Mouse (Mus musculus) thymus, adult 2 months (tissue): ENCODE results near the gene 1110032A03Rik. TPM values are rescaled to one million over a fixed set of nuclear protein-coding genes. Genes with fewer than 3 reads are reported as not detected.

Experiments
- DNase-seq: peaks from one replicate; pipeline ENCODE4 v3.0.0; 2021
- H3K27ac ChIP-seq: fragments of 200-500 bp; 2 replicates; pipeline ENCODE4 v1.5.1; 2012; ENCODE audit warnings: low read length, control low read depth; ENCODE audit not compliant: control insufficient read depth, insufficient read depth
- H3K27me3 ChIP-seq: fragments of 200-500 bp; 2 replicates; pipeline ENCODE4 v1.6.1; 2012; ENCODE audit warnings: mild to moderate bottlenecking, low read length, moderate library complexity, mixed read lengths; ENCODE audit not compliant: control insufficient read depth, insufficient read depth
- H3K36me3 ChIP-seq: fragments of 200-500 bp; 2 replicates; pipeline ENCODE4 v1.6.1; 2012; ENCODE audit warnings: mild to moderate bottlenecking, low read length, moderate library complexity; ENCODE audit not compliant: control insufficient read depth, insufficient read depth
- H3K4me1 ChIP-seq: fragments of 200-500 bp; replicated peaks from 2 replicates; pipeline ENCODE4 v1.6.1; 2012; ENCODE audit warnings: low read length; ENCODE audit not compliant: control insufficient read depth, insufficient read depth
- H3K4me3 ChIP-seq: fragments of 200-500 bp; 2 replicates; pipeline ENCODE4 v1.5.1; 2012; ENCODE audit warnings: mild to moderate bottlenecking, low read length, control low read depth, moderate library complexity; ENCODE audit not compliant: control insufficient read depth, insufficient read depth
- CTCF ChIP-seq: fragments of 200-500 bp; IDR thresholded peaks from 2 replicates; pipeline ENCODE4 v1.5.1; 2012; ENCODE audit warnings: mild to moderate bottlenecking, control low read depth, low read length, moderate library complexity, borderline replicate concordance; ENCODE audit not compliant: control insufficient read depth, poor library complexity, insufficient read depth; ENCODE audit errors: extremely low read depth
- POLR2A ChIP-seq: fragments of 200-500 bp; IDR thresholded peaks from 2 replicates; pipeline ENCODE4 v1.6.1; 2012; ENCODE audit warnings: mild to moderate bottlenecking, low read length, control low read depth, moderate library complexity; ENCODE audit not compliant: control insufficient read depth, poor library complexity, insufficient read depth; ENCODE audit errors: extremely low read depth
- WGBS: fragments of 180-500 bp; shearing (Covaris S2); methylation state at CpG from one replicate; pipeline ENCODE4 v1.1.7; 2018; 5-methylcytosine and 5-hydroxymethylcytosine counted together
- polyA plus RNA-seq: library from polyadenylated mRNA; depleted of rRNA; stranded (reverse); fragments of >200 nt; gene quantifications from 2 replicates; pipeline ENCODE4 v1.2.3, GENCODE M21; 2012

1110032A03Rik gene
- polyA plus RNA-seq, 1 experiment = 22.4 TPM

DNA sequence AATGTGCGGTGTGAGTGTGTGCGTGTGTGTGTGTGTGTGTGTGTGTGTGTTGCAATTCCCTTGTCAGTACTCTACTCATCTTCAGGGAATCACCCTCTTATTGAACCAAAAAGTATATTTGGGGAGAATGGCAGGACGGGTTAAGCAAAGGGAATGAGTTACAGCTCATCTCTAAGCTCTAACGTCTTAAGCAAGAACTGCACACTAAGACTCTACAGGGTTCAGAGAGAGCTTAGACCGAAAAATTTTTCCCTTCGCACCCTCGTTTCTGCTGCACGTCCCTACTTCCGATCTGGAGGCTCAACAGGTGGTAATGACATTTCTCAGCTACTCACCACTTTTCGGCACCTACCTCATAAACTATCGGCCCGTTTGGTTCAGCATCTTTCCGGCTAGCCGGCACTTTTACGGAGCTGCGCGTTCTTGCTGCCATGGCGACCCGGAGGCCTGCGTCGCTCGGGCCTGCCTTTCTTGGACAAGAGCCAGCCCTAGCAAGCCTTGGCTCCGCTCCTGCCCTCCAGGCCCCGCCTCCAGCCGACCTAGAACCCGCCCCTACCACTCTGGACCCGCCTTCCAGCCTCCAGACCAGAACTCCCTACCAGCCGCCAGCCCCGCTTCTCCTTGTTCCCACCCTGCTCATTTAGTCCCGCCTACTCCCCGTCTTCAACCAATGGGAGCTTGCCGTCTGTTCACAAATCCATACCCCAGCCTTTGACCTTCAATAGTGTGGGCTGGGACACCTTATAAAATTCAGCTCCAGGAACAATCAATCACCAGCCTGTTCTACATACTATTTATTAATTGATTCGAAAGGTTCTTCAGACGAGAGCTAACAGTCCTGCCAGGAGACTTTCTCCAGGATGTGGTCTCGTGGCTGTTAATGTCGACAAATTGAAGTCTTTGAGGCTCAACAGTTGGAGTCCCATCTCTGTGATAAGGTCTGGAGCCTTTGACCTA is 36.1 kb downstream of the 1110032A03Rik start, which contains the start of gene Dixdc1:
Gene Dixdc1, minus strand, starts transcription at position 604 of the 957 bp plus-strand sequence.
- peak; percentile 81 for DNase-seq
- no peaks in the 10 kb centered on the region for H3K27me3 ChIP-seq
- H3K4me3 ChIP-seq = peak within 1 kb of the TSS; percentile 25
- peaks cover 9% of the 10 kb centered on the region for H3K4me1 ChIP-seq
- 9% methylated on average over 36 of the region's 36 CpGs for WGBS
- TF ChIP-seq CTCF (no peak), POLR2A (no peak)
- H3K27ac ChIP-seq = no peak within 1 kb of the TSS; the same call in 1 of the 2 replicates
- H3K36me3 ChIP-seq = no peaks in the 10 kb centered on the region

DNA sequence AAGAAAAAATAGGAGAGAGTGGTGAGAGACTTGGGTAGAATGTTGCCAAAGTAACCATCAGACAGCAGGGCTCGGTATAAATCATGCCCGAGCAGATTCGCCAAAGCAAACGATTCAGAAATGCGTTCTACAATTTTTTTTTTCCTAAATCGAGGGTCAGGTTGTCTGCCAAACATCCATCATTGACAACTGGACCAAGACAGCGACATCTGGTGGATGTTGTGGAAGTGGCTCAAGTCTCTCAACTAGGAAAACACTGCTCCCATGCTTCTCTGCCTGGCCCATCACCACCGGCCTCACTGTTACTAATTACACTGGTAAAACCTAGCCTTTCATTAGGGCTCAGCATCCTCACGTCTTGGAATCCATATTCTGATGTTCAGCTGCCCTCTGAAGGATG is 40.3 kb downstream of the 1110032A03Rik start:
- DNase-seq = no peak
- 9% methylated on average over 9 of the region's 9 CpGs for WGBS
- TF ChIP-seq CTCF (no peak), POLR2A (no peak)
- no peaks in the 10 kb centered on the region for H3K27me3 ChIP-seq
- no peak overlapping the region for H3K4me3 ChIP-seq
- peaks cover 9% of the 10 kb centered on the region for H3K4me1 ChIP-seq
- no peak overlapping the region for H3K27ac ChIP-seq
- H3K36me3 ChIP-seq = no peaks in the 10 kb centered on the region

DNA sequence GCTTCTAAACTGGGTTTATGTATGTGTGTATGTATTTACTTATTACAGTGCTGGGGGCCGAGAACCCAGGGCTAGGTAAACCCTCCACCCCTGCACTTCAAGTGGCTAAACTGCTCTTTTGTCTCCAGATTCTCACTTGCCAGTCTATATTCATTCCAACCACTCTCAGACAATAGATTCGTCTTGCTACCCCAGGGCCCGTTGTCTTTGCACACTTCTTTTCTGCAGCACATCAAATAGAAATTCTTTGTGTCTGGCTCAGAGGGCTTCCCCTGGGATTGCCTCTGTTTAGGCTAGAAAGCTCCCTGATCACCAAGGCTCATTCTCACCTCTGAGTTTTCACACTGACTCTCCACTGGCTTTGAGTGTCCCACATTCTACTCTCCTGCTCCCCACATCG is 42.8 kb downstream of the 1110032A03Rik start:
- peaks cover 6% of the 10 kb centered on the region; the same call in 1 of the 2 replicates for H3K27me3 ChIP-seq
- no peak overlapping the region for H3K27ac ChIP-seq
- no peak for DNase-seq
- no peak overlapping the region for H3K4me3 ChIP-seq
- no peaks in the 10 kb centered on the region; the same call in 1 of the 2 replicates for H3K4me1 ChIP-seq
- no peak for TF ChIP-seq CTCF
- TF ChIP-seq POLR2A = no peak
- WGBS = 71% methylated on average over 4 of the region's 4 CpGs
- no peaks in the 10 kb centered on the region for H3K36me3 ChIP-seq

DNA sequence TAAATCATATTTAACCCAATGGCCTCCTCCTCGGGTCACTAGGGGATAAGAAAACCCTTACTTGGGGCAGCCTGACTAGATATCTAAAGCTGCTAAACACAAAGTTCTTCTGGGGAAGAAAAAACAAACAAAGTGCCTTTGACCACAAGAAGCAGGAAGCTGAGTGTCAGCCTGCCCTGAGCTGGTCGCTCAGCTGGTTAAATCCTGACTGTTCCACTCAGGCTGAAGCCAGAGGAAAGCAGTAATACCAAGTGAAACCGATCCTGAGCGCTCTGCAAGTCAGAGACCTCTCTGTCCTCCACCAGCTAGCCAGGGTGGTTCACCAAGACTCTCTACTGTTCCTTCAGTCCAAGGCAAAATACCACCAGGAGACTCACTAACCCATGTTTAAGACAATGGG is 45.7 kb downstream of the 1110032A03Rik start:
- TF ChIP-seq POLR2A = no peak
- TF ChIP-seq CTCF = no peak
- H3K27me3 ChIP-seq = peaks cover 7% of the 10 kb centered on the region; the same call in 1 of the 2 replicates
- no peaks in the 10 kb centered on the region; the same call in 1 of the 2 replicates for H3K4me1 ChIP-seq
- WGBS = 30% methylated on average over 4 of the region's 4 CpGs
- no peaks in the 10 kb centered on the region for H3K36me3 ChIP-seq
- H3K4me3 ChIP-seq = no peak overlapping the region
- H3K27ac ChIP-seq = no peak overlapping the region
- DNase-seq = no peak

DNA sequence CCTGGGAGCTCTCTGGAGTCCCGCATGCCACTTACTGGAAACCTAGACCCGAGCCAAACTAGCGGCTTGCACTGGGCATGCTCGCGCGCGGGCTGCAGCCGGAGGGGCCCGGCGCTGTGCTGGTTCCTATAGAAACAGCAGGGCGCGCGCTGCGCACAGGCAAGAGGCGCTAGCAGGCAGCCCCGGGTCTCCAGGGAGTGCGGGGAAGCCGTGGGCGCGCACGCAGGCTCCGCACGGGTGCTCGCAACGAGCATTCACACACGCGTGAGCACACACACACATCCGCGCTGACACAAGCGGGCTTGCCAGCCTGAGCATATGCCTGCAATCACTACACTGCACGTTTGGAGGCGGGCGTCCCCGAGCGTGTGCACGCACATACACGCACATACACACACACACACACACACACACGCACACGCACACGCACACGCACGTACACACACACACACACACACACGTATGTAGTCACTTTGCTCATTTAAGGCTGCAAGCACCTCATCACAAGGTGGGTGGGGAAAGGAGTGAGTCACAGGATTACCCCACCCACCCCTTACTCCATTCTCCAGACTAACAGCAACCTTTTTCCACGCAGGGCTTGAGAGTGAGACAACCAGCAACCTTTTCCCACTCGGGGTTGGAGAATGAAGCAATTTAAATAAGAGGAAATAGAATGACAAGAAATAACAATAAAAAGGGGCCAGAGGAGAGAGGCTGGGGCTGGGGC is 47.2 kb downstream of the 1110032A03Rik start:
- Histone ChIP-seq H3K27me3 (peaks cover 7% of the 10 kb centered on the region; the same call in 1 of the 2 replicates), H3K4me3 (peak overlapping the region; percentile 10; the same call in 1 of the 2 replicates), H3K36me3 (no peaks in the 10 kb centered on the region), H3K27ac (no peak overlapping the region), H3K4me1 (no peaks in the 10 kb centered on the region; the same call in 1 of the 2 replicates)
- WGBS = 2% methylated on average over 45 of the region's 45 CpGs
- no peak for TF ChIP-seq POLR2A
- no peak for TF ChIP-seq CTCF
- peak; percentile 12 for DNase-seq
